Mouse (Mus musculus) hindbrain, embryonic 12.5 days (tissue): ENCODE data around the gene Sumo3. TPM values are rescaled to one million over a fixed set of nuclear protein-coding genes. Genes with fewer than 3 reads are reported as not detected.

Experiments used
- ATAC-seq: fragments of 200-750 bp; cut with Nextera tagmentation; 2 replicates; pipeline ENCODE4 v1.8.0; 2017; ENCODE audit warnings: moderate TSS enrichment; ENCODE audit not compliant: low FRiP score
- H3K27ac ChIP-seq: fragments of 300-500 bp; sonication (generic); 2 replicates; pipeline ENCODE4 v1.5.1; 2016; ENCODE audit warnings: mild to moderate bottlenecking
- H3K27me3 ChIP-seq: fragments of 300-500 bp; sonication (generic); 2 replicates; pipeline ENCODE4 v1.6.1; 2016; ENCODE audit warnings: mild to moderate bottlenecking
- H3K36me3 ChIP-seq: fragments of 300-500 bp; sonication (generic); 2 replicates; pipeline ENCODE4 v1.6.1; 2016; ENCODE audit warnings: mild to moderate bottlenecking
- H3K4me1 ChIP-seq: fragments of 300-500 bp; sonication (generic); 2 replicates; pipeline ENCODE4 v1.6.1; 2016
- H3K4me2 ChIP-seq: fragments of 300-500 bp; sonication (generic); replicated peaks from 2 replicates; pipeline ENCODE4 v1.6.1; 2016; ENCODE audit warnings: mild to moderate bottlenecking
- H3K4me3 ChIP-seq: fragments of 300-500 bp; sonication (generic); 2 replicates; pipeline ENCODE4 v1.5.1; 2016; ENCODE audit warnings: mild to moderate bottlenecking
- H3K9ac ChIP-seq: fragments of 300-500 bp; sonication (generic); 2 replicates; pipeline ENCODE4 v1.6.1; 2016; ENCODE audit warnings: mild to moderate bottlenecking, moderate library complexity
- H3K9me3 ChIP-seq: fragments of 300-500 bp; sonication (generic); replicated peaks from 2 replicates; pipeline ENCODE4 v1.6.1; 2016; ENCODE audit warnings: mild to moderate bottlenecking
- WGBS: fragments of 180-500 bp; shearing (Covaris S2); methylation state at CpG from one replicate; pipeline ENCODE4 v1.1.7; 2016; 5-methylcytosine and 5-hydroxymethylcytosine counted together
- polyA plus RNA-seq: library from polyadenylated mRNA; unstranded; fragments of >200 nt; fragmentation: Nextera tagmentation; extraction: Ambion mirVana; gene quantifications from 2 replicates; pipeline ENCODE4 v1.2.1, GENCODE M21; 2016

Gene Sumo3
- polyA plus RNA-seq, 1 experiment from 2014 or later = 276 TPM

DNA sequence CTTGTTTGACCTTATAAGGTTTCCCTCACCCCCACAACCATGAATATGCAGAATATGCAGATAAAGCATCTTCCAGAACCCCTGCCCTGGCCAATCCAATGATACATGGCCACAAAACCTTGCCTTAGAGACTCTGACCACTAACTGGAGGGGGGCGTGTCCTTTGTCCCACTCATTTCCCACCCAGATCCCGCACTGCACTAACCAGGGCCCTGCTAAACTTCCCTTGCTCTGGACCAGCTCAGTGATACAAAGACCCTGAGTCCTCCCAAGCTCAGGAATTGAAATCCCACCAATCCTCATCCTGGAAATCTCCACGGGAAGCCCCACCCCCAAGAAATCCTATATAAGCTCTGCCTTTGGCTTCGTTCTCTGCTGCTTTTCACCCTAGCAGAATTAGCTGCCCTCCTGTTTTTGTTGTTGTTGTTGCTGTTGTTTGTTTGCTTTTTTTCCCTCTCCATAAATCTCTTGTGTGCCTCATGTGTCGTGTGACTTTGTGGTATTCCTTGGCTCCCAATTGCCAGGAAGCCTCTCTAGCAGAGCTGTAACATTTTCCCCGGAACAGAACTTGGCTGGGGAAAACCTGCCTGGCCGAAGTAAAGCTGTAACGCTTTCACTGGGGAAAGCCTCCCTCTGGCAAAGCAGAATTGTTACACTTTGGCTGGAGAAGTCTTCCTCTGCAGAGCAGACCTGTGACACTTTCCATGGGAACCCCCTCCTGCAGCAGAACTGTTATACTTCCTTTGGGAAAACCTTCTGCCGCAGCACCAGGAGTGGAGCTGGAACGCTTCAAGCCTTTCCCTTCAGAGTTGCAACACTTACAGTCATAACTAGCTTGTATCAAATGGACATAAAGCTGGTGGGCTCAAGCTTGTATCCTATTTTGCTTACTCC is 25.6 kb upstream of the Sumo3 start:
- no peak for ATAC-seq
- 62% methylated on average over 10 of the region's 10 CpGs for WGBS
- no peak overlapping the region for H3K4me2 ChIP-seq

DNA sequence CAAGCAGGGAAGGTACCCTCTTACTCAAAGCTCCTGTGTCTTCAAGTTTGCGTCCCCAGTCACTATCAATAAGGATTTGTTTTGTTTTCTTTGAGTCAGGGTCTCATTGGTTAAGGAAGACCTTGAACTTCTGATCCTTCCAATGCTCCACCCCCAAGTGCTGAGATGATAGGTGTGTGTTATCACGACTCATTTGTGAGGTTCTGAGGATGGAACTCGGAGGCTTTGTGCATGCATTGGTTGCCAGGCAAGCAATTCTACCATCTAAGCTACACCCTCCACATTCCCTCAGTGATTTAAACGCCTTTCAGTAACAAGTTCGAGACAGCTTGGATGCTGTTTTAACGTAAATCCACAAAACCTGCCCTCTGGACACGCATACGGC is 24.9 kb upstream of the Sumo3 start:
- peak overlapping the region; percentile 88 for H3K9ac ChIP-seq
- H3K9me3 ChIP-seq = no peaks in the 10 kb centered on the region
- WGBS = 6% methylated on average over 8 of the region's 8 CpGs
- ATAC-seq = no peak; the same call in 1 of the 2 replicates
- peak overlapping the region; percentile 90 for H3K4me2 ChIP-seq
- peak overlapping the region; percentile 79 for H3K27ac ChIP-seq
- peak overlapping the region; percentile 90 for H3K4me3 ChIP-seq
- peaks cover 23% of the 10 kb centered on the region for H3K4me1 ChIP-seq
- H3K36me3 ChIP-seq = no peaks in the 10 kb centered on the region
- no peaks in the 10 kb centered on the region for H3K27me3 ChIP-seq

More for the DNA sequence above, 25.6 kb upstream of the Sumo3 start:
- H3K9me3 ChIP-seq = no peaks in the 10 kb centered on the region
- no peak overlapping the region for H3K4me3 ChIP-seq
- peaks cover 23% of the 10 kb centered on the region for H3K4me1 ChIP-seq
- H3K27me3 ChIP-seq = no peaks in the 10 kb centered on the region
- no peak overlapping the region for H3K27ac ChIP-seq
- no peaks in the 10 kb centered on the region for H3K36me3 ChIP-seq
- H3K9ac ChIP-seq = no peak overlapping the region

DNA sequence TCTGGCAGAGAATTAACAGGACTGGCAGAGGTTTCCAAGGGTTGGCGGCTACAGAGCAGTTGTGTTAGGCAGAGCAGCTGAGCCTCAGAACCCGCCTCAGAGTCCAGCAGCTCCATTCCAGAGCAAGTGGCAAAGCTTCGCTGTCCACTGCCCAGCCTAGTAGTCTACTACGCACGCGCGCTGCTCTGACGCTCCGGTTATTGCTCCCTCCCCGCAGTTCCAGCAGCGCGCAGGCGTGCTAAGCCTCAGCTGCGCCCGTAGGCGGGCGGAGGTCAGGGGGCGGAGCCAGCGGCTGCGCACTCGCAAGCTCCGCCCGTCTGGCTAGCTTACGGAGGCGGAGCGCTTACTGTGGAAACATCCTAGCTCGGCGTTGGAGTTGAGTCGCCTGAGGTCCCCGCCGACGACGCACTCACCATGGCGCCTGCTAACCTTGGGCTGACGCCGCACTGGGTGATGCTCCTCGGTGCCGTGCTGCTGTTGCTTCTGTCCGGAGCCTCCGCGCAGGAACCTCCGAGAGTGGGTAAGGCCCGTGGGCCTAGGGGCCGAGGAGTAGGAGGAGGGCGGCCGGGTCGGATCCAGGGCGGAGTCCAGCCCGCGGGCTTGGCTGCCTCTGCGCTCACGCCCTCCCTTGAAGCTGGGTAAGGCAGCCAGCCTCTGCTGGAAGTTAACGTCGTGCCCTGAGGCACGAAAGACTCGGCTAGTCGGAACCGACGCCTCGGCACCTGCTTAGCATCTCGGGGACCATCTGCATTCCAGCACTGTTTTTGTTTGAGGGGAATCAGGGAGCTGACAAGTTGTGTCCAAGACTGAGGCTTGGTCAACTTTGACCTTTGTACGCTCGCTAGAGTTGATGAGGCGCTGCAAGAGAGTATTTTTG is 24.3 kb upstream of the Sumo3 start, which contains the start of gene Pttg1ip:
TSS of gene Pttg1ip (plus strand) at position 313 of the 877 bp plus-strand sequence.
- Histone ChIP-seq H3K4me3 (peak within 1 kb of the TSS; percentile 90), H3K9me3 (no peaks in the 10 kb centered on the region), H3K4me1 (peaks cover 23% of the 10 kb centered on the region), H3K4me2 (peak within 1 kb of the TSS; percentile 90), H3K36me3 (no peaks in the 10 kb centered on the region), H3K27me3 (no peaks in the 10 kb centered on the region), H3K9ac (peak within 1 kb of the TSS; percentile 88), H3K27ac (peak within 1 kb of the TSS; percentile 92)
- under 1% methylated on average over 64 of the region's 64 CpGs for WGBS
- peak; percentile 98 for ATAC-seq

DNA sequence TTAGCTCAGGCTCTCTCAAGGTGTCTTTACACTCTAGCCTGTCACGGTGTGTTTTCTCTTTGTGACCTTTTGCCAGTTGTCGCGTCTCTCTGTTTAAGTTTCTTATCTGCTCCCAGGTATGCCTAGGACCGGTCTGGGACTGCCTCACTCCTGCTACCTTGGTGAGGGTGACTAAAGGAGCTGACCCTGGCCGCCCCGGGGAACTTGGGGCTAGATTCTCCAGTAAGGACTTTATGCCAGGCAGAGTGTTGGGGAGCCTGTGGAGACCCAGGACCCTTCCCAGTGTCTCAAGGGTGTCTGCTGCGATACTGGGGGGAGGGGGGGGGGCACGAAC is 23.6 kb upstream of the Sumo3 start:
- WGBS = 7% methylated on average over 8 of the region's 8 CpGs
- Histone ChIP-seq H3K9ac (peak overlapping the region; percentile 88), H3K36me3 (no peaks in the 10 kb centered on the region), H3K4me3 (peak overlapping the region; percentile 90), H3K27ac (peak overlapping the region; percentile 92; the same call in 1 of the 2 replicates), H3K4me1 (peaks cover 26% of the 10 kb centered on the region), H3K27me3 (no peaks in the 10 kb centered on the region), H3K9me3 (no peaks in the 10 kb centered on the region), H3K4me2 (peak overlapping the region; percentile 90)
- ATAC-seq = 0 out of 2 replicates have a peak, but pooled peaks have one; percentile 18

DNA sequence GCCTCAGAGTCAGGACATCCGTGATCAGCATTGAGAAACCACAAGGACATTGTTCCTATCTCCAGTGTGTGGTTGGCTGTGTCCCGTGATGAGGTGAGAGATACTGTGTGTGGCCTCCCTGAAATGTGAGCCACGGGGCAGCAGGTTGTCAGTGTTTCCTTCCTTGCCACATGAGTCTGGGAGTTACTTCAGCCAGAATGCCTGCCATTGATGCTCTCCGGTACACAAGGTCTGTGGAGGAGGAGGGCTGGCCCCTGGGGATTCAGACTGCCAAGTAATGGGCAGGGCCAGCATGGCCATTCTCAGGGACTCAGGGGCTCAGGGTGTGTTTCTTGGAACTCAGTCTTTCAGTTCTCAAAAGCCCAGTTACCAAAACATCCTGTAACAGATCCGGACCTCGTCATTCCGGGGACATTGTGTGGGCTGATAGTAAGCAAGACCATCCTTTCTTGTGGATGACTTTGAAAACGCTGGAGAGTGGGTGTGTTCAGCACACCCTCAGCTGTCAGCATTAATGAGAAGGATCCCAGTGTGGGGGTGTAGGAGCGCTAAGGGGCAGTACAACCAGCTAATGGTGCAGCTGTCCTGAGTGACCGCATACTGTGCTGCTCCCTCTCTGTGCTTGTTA is 22.0 kb upstream of the Sumo3 start:
- Histone ChIP-seq H3K27ac (no peak overlapping the region), H3K4me3 (no peak overlapping the region), H3K4me1 (peaks cover 27% of the 10 kb centered on the region), H3K9me3 (no peaks in the 10 kb centered on the region), H3K36me3 (peaks cover 14% of the 10 kb centered on the region; the same call in 1 of the 2 replicates), H3K9ac (peak overlapping the region; percentile 23; the same call in 1 of the 2 replicates), H3K4me2 (no peak overlapping the region), H3K27me3 (no peaks in the 10 kb centered on the region)
- WGBS = 72% methylated on average over 10 of the region's 10 CpGs
- ATAC-seq = no peak

DNA sequence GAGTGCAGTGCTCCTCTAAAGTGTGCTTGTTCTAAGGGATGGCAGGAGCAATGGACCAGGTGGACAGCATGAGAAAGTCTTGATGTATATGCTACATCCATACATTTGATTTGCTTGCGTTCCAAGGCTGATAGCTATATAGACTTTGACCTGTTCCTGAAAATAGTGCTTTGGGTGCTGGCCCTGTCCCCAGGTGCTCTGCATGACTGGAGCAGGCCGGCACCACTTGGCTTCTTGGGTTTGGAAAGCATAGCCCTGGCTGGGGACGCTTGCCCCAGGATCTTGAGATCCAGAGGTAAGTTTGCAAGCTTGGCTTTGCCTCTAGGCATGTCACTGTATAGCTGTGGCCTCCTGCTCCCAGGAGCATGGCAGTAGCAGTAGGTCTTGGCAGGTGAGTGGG is 19.3 kb upstream of the Sumo3 start:
- 92% methylated on average over 3 of the region's 3 CpGs for WGBS
- H3K9me3 ChIP-seq = no peaks in the 10 kb centered on the region
- peaks cover 37% of the 10 kb centered on the region for H3K36me3 ChIP-seq
- H3K4me1 ChIP-seq = peaks cover 34% of the 10 kb centered on the region
- no peak overlapping the region for H3K4me3 ChIP-seq
- H3K27me3 ChIP-seq = no peaks in the 10 kb centered on the region
- H3K27ac ChIP-seq = no peak overlapping the region
- no peak overlapping the region for H3K9ac ChIP-seq
- H3K4me2 ChIP-seq = no peak overlapping the region
- no peak for ATAC-seq

DNA sequence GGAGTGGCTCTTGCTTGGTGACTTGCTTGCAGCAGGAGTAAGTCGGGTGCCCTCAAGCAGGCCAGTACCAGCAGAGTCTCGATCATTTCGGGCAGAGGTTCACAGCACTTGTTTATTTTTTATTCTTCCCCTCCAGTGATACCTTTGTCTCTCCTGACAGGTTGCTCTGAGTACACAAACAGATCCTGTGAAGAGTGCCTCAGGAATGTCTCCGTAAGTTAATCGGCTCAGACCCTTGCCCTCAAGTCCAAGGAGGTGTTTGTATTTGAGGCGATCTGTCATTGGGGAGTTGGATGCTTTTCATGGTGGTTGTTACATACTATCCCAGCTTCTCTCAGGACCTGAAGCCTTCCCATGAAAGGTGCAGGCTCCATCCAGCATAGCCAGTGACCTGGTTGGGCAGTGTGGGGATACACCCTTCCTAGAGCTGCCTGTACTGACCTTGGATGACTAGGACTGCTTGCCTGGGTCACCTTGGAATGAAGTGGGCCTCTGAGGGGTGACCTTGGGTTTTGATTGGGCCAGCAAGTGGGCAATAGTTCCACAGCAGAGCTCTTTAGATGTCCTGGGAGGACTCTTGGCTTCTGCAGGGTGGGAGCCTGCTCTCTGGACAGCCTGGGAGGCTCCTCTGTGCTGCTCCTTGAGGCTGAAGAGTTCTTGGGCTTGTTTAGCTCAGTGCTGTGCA is 18.7 kb upstream of the Sumo3 start:
- H3K9me3 ChIP-seq = no peaks in the 10 kb centered on the region
- no peak overlapping the region for H3K9ac ChIP-seq
- ATAC-seq = no peak
- peaks cover 42% of the 10 kb centered on the region for H3K36me3 ChIP-seq
- H3K27ac ChIP-seq = no peak overlapping the region
- H3K4me1 ChIP-seq = peaks cover 32% of the 10 kb centered on the region
- no peak overlapping the region for H3K4me2 ChIP-seq
- WGBS = 92% methylated on average over 6 of the region's 6 CpGs
- no peaks in the 10 kb centered on the region for H3K27me3 ChIP-seq
- H3K4me3 ChIP-seq = no peak overlapping the region

DNA sequence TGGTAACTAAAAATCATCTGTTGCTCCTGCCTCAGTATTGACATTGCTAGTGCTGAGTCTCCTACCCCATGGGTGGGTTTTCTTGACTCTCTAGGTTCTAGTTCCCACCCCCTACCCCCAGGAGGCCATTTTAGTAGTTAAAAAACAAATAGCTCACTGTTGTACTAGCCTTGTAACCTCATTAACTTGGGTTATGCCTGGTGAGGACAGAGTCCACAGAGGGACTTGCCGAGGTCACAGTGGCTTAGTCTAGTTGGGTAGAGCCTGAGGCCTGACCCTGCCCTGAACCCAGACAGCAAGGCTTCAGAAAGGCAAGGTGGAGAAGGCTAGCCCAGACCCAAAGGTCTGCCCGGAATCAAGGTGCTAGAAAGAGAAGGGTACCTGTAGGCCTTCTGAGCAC is 17.9 kb upstream of the Sumo3 start:
- peaks cover 50% of the 10 kb centered on the region for H3K36me3 ChIP-seq
- H3K27ac ChIP-seq = no peak overlapping the region
- peaks cover 24% of the 10 kb centered on the region for H3K4me1 ChIP-seq
- WGBS = 87% methylated on average over 2 of the region's 2 CpGs
- H3K27me3 ChIP-seq = no peaks in the 10 kb centered on the region
- no peak overlapping the region for H3K9ac ChIP-seq
- no peak for ATAC-seq
- H3K4me3 ChIP-seq = no peak overlapping the region
- H3K9me3 ChIP-seq = no peaks in the 10 kb centered on the region
- H3K4me2 ChIP-seq = no peak overlapping the region

DNA sequence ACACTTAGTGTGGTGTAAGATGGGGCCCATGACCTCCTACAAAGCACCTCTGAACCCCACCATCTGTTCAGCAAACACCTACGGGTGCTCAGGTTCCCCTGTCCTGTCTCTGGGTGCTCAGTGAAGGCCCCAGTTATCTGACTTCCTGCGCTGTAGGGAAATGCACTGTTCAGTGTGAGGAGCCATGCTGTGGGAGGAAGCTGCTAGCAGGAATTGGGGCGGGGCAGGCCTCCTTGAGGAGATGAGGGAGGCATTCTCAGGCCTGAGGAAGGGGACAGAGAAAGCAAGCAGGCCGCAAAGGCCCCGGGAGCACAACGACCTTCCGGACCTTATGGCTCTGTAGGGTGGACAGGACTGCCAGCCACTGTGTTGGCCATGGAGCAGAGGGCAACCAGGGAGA is 16.8 kb upstream of the Sumo3 start:
- H3K4me3 ChIP-seq = no peak overlapping the region
- H3K4me1 ChIP-seq = peaks cover 14% of the 10 kb centered on the region
- no peak overlapping the region for H3K4me2 ChIP-seq
- WGBS = 84% methylated on average over 7 of the region's 7 CpGs
- H3K9me3 ChIP-seq = no peaks in the 10 kb centered on the region
- no peak for ATAC-seq
- H3K27me3 ChIP-seq = no peaks in the 10 kb centered on the region
- H3K27ac ChIP-seq = no peak overlapping the region
- H3K9ac ChIP-seq = no peak overlapping the region
- peaks cover 61% of the 10 kb centered on the region for H3K36me3 ChIP-seq

DNA sequence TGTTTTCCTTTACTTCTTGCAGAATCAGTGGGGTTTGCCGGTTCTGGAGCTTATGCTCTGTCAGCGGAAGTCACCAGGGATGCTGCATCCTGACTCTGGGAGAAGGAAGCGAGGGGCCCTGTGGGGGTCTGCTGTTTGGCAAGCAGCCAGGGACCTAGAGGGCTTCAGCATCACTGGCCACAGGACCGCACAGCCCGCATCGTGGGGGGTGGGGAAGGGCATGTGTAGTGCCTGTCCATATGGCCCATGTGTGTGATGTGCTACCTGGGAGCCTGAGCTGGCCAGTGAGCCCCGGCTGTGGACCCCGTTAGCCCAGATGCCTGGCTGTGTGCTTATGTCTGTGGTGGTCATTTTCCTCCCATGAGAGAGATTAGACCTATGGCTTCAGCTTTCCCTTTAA is 16.1 kb upstream of the Sumo3 start:
- Histone ChIP-seq H3K4me2 (no peak overlapping the region), H3K4me1 (peaks cover 13% of the 10 kb centered on the region; the same call in 1 of the 2 replicates), H3K36me3 (peaks cover 67% of the 10 kb centered on the region), H3K9ac (no peak overlapping the region), H3K27me3 (no peaks in the 10 kb centered on the region), H3K4me3 (no peak overlapping the region), H3K27ac (no peak overlapping the region), H3K9me3 (no peaks in the 10 kb centered on the region)
- 79% methylated on average over 8 of the region's 8 CpGs for WGBS
- ATAC-seq = 0 out of 2 replicates have a peak, but pooled peaks have one; percentile 16

DNA sequence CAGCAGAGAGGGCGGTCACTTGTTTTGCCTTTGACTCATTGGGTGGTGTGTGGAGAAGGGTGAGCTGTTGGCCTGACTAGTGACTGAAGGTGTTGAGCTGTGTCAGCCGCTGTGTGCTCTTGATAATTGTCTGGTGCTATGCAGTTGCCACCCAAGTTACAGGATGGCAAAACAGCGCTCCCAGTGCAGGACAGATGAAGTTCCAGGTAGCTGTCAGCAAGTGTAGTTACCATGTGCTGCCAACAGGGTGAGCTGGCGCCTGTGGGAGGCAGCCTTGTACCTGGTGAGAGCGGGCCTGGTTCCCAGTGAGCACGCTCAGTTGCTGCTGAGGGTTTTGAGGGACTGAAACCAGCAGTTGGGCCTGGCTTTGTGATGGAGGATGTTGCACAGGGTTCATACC is 15.1 kb upstream of the Sumo3 start:
- H3K36me3 ChIP-seq = peaks cover 76% of the 10 kb centered on the region
- ATAC-seq = peak; percentile 46; the same call in 1 of the 2 replicates
- WGBS = 47% methylated on average over 6 of the region's 6 CpGs

More for the DNA sequence above, 15.1 kb upstream of the Sumo3 start:
- Histone ChIP-seq H3K9me3 (no peaks in the 10 kb centered on the region), H3K4me2 (no peak overlapping the region), H3K27me3 (no peaks in the 10 kb centered on the region), H3K9ac (no peak overlapping the region), H3K27ac (no peak overlapping the region), H3K4me1 (peaks cover 13% of the 10 kb centered on the region; the same call in 1 of the 2 replicates), H3K4me3 (no peak overlapping the region)
